Mouse (Mus musculus) hindlimb bud, embryonic 11.5 days (tissue): ENCODE data around the gene Havcr2.
"Not testable (repeated sequence)": the region's sequence is repeated elsewhere in the genome, so short reads cannot be mapped to it uniquely, and the experiment has no call there.

ENCODE experiments used
- DNase-seq: peaks from one replicate; pipeline ENCODE4 v3.0.0-alpha.2; 2012; ENCODE audit warnings: low read depth, low spot score; ENCODE audit errors: extremely low spot score

Havcr2 gene

DNA sequence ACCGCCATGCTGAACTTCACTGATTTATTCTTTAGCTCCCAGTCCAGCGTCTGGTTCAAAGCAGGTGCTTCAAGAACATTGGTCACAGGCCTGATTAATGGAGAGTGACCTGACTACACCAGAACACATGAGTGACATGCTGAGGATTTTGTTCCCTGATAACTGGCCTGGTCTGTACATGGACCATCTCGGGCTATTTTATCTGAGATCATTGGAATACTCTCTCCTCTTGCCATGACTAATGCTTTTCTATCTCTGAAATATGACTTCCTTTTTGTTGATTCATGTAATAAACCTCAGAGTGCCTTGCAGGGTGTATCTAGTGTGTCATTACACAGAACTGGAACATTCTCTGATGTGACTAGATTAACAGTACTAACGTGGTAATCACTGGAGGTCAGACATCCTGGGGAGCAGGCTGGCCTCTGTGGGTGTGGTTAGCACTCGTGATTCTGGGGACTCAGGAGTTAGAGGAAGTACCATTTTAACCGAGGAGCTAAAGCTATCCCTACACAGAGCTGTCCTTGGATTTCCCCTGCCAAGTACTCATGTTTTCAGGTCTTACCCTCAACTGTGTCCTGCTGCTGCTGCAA lies at the start of gene Havcr2:
Gene Havcr2 (plus strand): TSS at position 483 of the 593 bp plus-strand sequence.
- DNase-seq = no peak

GRCm38 (mm10) chr11:46404986-46405385 lies 49.7 kb upstream of the Havcr2 start:
- DNase-seq = no peak

DNA sequence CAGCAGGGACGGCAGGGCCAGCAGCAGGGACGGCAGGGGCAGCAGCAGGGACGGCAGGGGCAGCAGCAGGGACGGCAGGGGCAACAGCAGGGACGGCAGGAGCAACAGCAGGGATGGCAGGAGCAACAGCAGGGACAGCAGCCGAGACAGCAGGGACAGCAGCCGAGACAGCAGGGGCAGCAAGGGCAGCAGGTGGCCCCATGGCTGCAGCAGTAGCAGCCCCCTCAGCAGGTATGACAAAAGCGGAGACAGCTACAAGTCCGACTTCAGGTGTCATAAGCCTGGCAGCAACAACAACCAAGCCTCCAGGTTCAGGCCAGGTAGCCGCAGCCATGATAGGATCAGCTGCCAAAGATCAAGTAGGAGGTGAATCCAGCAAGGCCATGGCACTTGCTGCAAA lies 48.0 kb upstream of the Havcr2 start:
- DNase-seq = no peak

DNA sequence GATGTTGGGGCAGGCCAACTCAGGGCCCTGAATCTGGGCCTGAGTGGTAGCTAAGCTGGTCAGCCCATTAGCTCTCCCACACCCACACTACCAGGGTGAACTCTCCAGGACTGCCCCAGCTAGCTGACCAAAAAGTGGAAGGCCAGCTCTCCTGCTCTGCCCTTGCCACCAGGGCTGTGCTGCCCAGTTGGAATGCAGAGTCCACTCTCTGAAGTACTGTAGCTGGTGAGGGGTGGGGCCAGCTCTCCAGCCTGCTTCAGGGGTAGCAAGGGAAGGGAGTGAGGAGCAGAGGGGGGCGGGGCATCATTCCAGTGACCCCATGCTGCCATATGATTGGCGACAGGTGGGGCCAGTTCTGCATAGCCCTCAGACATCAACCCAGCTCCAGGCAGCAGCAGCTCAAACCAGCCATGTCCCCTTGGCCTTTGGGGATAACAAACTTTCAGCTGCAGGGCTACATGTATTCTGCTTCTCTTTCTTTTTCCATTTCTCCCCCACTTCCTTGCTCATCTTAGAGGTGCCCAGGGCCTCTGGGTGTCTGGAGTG lies 44.6 kb upstream of the Havcr2 start:
- no peak for DNase-seq

- no peak for DNase-seq
Observed at GRCm38 (mm10) chr11:46418438-46418837, 36.3 kb upstream of the Havcr2 start.

DNA sequence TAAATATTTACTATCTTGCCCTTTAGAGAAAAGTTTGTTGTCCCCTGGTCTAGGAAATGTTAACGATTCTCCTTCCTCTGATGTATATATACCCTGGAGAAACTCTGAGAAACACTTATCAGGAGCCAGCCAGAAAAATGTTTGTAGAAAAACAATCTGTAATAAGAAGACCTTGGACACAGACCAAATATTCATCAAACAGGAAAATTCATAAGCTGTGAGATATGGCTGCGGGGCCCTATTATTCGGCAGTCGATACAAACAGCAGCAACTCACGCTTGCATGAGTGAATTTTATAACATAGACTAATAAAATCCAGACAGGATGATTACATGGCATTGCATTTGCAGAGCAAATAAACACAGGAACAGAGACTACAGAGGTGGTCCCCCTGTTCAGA lies 35.9 kb upstream of the Havcr2 start:
- DNase-seq = no peak

DNA sequence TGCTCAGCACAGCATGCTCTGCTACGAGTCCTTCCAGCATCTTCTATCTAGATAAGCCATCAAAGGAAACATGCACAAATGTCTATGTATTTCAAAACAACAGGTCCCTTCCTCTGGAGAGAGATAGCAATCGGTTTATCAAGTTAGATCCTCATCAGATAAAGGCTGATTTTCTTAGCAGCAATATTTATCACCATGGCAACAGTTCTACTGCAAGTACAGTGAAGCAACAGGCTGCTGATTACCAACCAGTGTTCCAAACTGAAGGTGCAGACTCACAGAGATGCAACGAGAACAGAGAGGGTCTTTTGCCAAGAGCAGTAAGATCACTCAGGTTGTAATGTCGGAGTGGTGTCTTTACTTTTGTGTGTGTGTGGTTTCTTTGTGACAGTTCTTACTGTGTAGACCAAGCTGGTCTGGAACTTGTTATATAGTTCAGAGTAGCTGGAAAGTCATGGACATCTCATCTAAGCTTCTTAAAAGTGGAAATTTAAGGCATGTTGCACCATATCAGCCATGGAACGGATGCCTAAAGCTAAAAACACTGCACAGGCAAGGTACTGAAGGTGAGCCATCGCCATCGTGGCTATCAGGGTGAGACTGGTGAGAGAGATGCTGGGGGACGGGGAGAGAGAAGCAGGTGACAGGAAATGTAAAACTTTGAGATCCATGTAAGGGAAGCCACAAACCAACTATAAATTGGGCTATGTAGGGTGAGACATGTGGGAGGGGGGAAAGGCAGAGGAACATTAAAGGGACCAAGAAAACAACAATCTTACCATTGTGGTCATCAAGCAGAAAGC lies 33.4 kb upstream of the Havcr2 start:
- DNase-seq = no peak

- not testable (repeated sequence) for DNase-seq
Observed at GRCm38 (mm10) chr11:46428131-46428530, 26.6 kb upstream of the Havcr2 start.

DNA sequence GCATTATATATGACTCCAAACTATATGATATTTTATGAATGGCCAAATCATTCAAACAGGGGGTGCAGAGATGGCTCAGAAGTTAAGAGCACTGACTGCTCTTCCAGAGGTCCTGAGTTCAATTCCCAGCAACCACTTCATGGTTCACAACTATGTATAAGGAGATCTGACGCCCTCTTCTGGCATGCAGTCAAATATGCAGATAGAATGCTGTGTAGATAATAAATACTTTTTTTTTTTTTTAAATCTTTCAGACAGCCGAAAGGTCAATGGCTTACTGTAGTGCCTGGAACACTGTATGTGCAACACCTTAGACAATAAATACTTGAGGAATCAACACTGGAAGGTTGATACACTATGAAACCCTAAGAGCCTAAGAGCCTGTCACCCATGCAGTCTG lies 24.6 kb upstream of the Havcr2 start:
- DNase-seq = no peak

DNA sequence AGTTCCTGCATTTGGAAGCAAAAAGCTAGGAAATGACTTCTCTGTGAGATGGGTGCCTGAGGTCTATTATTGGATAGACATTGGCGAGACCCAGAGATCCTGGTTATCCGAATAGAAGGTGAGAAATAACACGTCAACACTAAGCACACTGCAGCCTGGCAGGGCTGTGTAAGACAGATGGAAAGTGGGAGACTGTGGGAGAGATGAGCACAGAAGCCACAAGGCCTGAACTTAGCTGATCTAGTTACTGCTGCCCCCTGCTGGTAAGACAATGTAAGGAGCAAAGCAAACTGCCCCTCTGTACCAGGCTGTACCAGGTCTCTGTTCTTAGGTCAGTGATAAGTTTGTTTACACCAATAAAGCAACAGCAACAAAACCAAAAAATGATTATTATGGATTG lies 23.6 kb upstream of the Havcr2 start:
- DNase-seq = no peak

GRCm38 (mm10) chr11:46435363-46435762 lies 19.4 kb upstream of the Havcr2 start:
- DNase-seq = no peak

DNA sequence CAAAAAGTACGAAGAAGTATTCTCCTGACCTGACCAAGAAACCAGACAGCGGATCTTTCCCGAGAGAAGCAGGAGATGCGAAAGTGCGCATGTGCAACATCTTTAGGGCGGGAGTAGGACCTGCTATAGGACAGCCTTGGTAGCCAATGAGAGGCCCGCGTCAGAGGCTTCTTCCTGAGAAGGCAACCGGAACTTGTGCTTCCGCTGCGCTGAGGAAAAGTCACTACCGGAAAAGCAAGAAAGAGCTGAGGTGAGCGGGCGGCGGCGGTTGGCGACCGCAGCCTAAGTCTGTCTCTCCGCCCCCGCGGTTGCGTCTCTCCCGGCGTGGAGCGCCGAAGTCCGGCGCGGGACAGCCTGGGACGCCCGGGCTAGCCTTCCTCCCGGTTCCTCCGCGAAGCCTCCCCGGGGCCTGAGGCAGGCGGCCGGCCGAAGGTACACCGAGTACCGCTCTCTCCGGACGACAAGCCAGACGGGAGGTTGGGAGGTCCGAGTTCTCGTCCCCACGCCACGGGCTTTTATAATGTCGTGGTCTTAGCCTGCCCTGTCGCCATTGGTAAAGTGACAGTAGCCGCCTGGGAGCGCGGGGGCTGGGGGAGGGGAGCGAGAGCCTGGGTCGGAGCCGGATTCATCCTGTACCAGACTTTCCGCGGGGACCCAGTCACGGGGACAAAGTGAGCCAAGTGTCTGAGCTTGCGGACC lies 17.8 kb upstream of the Havcr2 start, which contains the start of gene Med7:
Gene Med7 (plus strand): TSS at position 166 of the 699 bp plus-strand sequence.
- DNase-seq = peak; percentile 93

- no peak for DNase-seq
Observed at GRCm38 (mm10) chr11:46437459-46438000, 17.2 kb upstream of the Havcr2 start.

DNA sequence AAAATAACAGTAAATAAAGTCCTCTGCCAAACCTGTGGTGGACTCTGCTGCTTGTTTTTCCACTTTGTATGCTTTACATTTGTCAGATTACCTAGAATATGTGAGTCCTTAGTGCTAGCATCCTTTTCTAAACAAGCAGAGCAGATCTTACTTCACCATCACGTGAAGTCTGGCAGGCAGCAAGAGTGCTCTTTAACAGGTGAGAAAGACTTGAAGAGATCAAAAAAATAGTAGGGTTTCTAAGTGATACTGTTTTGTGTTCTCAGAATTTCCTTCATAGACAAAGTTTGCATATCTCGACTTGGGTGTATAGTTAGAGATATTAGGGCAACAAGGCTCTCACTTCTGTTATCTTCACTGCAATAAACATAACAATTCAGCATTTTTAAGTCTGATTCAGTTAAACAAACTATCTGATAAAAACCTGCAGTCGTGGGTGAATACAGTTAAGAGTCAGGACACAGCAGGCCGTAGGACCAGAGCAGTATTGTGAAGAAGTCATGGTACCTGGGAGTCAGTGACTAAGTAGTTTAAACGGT lies 15.7 kb upstream of the Havcr2 start:
- no peak for DNase-seq

DNA sequence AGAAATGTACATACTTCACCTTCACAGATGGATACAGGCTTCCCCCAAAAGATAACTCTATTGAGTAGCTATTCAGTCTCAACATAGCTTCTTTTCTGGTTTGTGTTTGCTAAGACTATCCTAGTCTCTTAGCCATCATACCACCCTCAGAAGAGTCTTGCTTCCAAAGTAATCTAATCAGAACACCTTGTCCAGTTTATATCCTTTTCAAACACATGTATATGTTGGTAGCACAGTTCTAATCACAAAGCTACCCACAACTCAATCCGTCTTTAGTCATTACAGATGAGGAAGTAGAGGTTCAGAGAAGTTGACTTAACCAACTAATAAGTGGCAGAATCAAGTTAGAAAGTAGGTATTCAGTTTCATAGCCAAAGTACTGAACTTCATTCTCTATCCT lies 13.0 kb upstream of the Havcr2 start:
- no peak for DNase-seq

DNA sequence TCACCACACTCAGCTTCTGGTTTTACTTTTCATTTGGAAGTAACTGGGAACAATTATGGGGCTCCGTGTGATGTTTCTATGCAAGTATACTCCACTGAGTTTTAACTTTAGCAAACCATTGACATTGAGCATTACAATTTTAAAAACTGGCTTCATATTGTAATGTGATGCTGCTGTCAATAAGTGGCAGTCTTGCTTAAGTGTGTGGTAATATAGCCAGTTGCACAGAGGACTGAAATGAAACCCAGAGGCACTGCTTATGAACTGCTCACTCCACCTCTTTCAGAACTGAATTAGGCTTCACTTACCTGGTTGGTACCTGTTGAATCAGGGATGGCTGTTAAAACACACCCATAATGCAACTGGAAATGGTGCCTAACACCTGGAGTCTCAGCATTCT lies 11.6 kb upstream of the Havcr2 start:
- no peak for DNase-seq

GRCm38 (mm10) chr11:46443979-46444378 lies 10.8 kb upstream of the Havcr2 start:
- DNase-seq = no peak

GRCm38 (mm10) chr11:46446150-46446549 lies 8.6 kb upstream of the Havcr2 start:
- no peak for DNase-seq

GRCm38 (mm10) chr11:46447644-46448484 lies 6.9 kb upstream of the Havcr2 start:
- DNase-seq = no peak

DNA sequence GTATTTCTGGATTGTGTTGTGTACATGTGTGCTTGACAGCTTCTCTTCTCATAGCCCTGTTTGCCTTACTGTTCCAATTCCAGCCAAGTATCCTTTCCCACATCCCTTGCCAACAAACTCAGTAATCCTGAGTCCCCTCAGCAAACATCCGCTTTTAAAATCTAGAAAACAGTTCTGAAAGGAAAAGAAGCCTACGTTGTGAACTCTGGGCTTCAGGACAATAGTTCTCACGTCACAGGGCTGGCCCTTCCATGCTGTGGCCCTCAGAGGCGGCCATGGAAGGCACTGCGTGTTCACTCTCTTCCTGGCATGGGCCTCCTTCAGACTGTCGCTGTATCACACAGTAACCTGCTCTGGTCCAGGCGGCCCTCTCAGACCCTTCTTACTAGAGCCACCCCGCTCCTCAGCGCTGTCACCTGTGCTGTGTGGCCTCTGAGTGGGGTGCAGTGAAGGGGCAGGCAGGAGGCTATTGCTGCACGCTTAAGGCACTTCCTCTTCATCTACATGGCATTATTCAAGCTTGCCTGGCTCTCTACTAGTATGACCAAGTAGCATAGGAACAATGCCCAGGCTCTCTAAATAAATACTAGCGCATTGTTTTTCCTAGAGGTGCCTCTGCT lies 5.2 kb upstream of the Havcr2 start:
- DNase-seq = no peak
